Mouse (Mus musculus): ENCODE results near the gene Ano6. TPM values are rescaled to one million over a fixed set of nuclear protein-coding genes. Genes with fewer than 3 reads are reported as not detected.

The Ano6 gene
- polyA plus RNA-seq, 1 experiment from 2014 or later = 54.0 TPM

- 0 out of 2 replicates have a peak overlapping the region, but pooled peaks have one; percentile 39 for H3K27ac ChIP-seq
- H3K4me3 ChIP-seq (replicated peaks) = no peak overlapping the region
- H3K9ac ChIP-seq = no peak overlapping the region
- H3K9me3 ChIP-seq (replicated peaks) = peaks cover 3% of the 10 kb centered on the region; the same call in 1 of the 2 replicates
- peak; percentile 81 for ATAC-seq (replicated peaks; ENCODE audit: low FRiP score)
- WGBS = 31% methylated on average over 10 of the region's 10 CpGs
- no peaks in the 10 kb centered on the region; the same call in 1 of the 2 replicates for H3K27me3 ChIP-seq
- H3K36me3 ChIP-seq = no peaks in the 10 kb centered on the region
- no peak overlapping the region for H3K4me2 ChIP-seq
- H3K4me1 ChIP-seq = 0 out of 2 replicates have a peak, but pooled peaks cover 10% of the 10 kb centered on the region
These were observed 33.5 kb upstream of the Ano6 start for GRCm38 (mm10) chr15:95757169-95757568.

GRCm38 (mm10) chr15:95758069-95758468 lies 32.6 kb upstream of the Ano6 start:
- Histone ChIP-seq H3K4me1 (0 out of 2 replicates have a peak, but pooled peaks cover 5% of the 10 kb centered on the region), H3K4me3 (replicated peaks) (no peak overlapping the region), H3K27me3 (no peaks in the 10 kb centered on the region; the same call in 1 of the 2 replicates), H3K27ac (no peak overlapping the region), H3K36me3 (no peaks in the 10 kb centered on the region), H3K4me2 (no peak overlapping the region), H3K9me3 (replicated peaks) (peaks cover 3% of the 10 kb centered on the region; the same call in 1 of the 2 replicates), H3K9ac (no peak overlapping the region)
- 78% methylated on average over 5 of the region's 5 CpGs for WGBS
- ATAC-seq (replicated peaks; ENCODE audit: low FRiP score) = no peak

- Histone ChIP-seq H3K9me3 (replicated peaks) (no peaks in the 10 kb centered on the region), H3K9ac (no peak overlapping the region), H3K27me3 (no peaks in the 10 kb centered on the region; the same call in 1 of the 2 replicates), H3K36me3 (no peaks in the 10 kb centered on the region), H3K4me3 (replicated peaks) (no peak overlapping the region), H3K4me1 (0 out of 2 replicates have a peak, but pooled peaks cover 5% of the 10 kb centered on the region), H3K4me2 (no peak overlapping the region), H3K27ac (no peak overlapping the region)
- 85% methylated on average over 12 of the region's 12 CpGs for WGBS
- no peak for ATAC-seq (replicated peaks; ENCODE audit: low FRiP score)
These were observed 31.8 kb upstream of the Ano6 start for GRCm38 (mm10) chr15:95758696-95759434.

GRCm38 (mm10) chr15:95759857-95760256 lies 30.8 kb upstream of the Ano6 start:
- no peak for ATAC-seq (replicated peaks; ENCODE audit: low FRiP score)
- no peaks in the 10 kb centered on the region for H3K36me3 ChIP-seq
- no peaks in the 10 kb centered on the region; the same call in 1 of the 2 replicates for H3K27me3 ChIP-seq
- 58% methylated on average over 6 of the region's 6 CpGs for WGBS
- no peak overlapping the region for H3K4me2 ChIP-seq
- no peak overlapping the region for H3K4me3 ChIP-seq (replicated peaks)
- H3K4me1 ChIP-seq = 0 out of 2 replicates have a peak, but pooled peaks cover 5% of the 10 kb centered on the region
- H3K9me3 ChIP-seq (replicated peaks) = no peaks in the 10 kb centered on the region
- H3K27ac ChIP-seq = no peak overlapping the region
- no peak overlapping the region for H3K9ac ChIP-seq

- Histone ChIP-seq H3K27ac (no peak overlapping the region), H3K27me3 (no peaks in the 10 kb centered on the region; the same call in 1 of the 2 replicates), H3K36me3 (no peaks in the 10 kb centered on the region), H3K4me2 (no peak overlapping the region), H3K9me3 (replicated peaks) (no peaks in the 10 kb centered on the region), H3K9ac (no peak overlapping the region), H3K4me3 (replicated peaks) (no peak overlapping the region), H3K4me1 (0 out of 2 replicates have a peak, but pooled peaks cover 5% of the 10 kb centered on the region)
- 68% methylated on average over 7 of the region's 7 CpGs for WGBS
- ATAC-seq (replicated peaks; ENCODE audit: low FRiP score) = no peak
These were observed 29.2 kb upstream of the Ano6 start for GRCm38 (mm10) chr15:95761420-95761819.

GRCm38 (mm10) chr15:95762661-95763303 lies 27.9 kb upstream of the Ano6 start:
- Histone ChIP-seq H3K4me1 (no peaks in the 10 kb centered on the region), H3K4me3 (replicated peaks) (no peak overlapping the region), H3K9me3 (replicated peaks) (no peaks in the 10 kb centered on the region), H3K9ac (no peak overlapping the region), H3K27ac (no peak overlapping the region), H3K36me3 (no peaks in the 10 kb centered on the region), H3K4me2 (no peak overlapping the region), H3K27me3 (no peaks in the 10 kb centered on the region; the same call in 1 of the 2 replicates)
- ATAC-seq (replicated peaks; ENCODE audit: low FRiP score) = peak; percentile 73; the same call in 1 of the 2 replicates
- 36% methylated on average over 12 of the region's 12 CpGs for WGBS

- Histone ChIP-seq H3K4me1 (no peaks in the 10 kb centered on the region), H3K27ac (no peak overlapping the region), H3K9me3 (replicated peaks) (no peaks in the 10 kb centered on the region), H3K36me3 (no peaks in the 10 kb centered on the region), H3K27me3 (no peaks in the 10 kb centered on the region; the same call in 1 of the 2 replicates), H3K4me3 (replicated peaks) (no peak overlapping the region), H3K9ac (no peak overlapping the region), H3K4me2 (no peak overlapping the region)
- ATAC-seq (replicated peaks; ENCODE audit: low FRiP score) = no peak
- WGBS = 41% methylated on average over 6 of the region's 6 CpGs
These were observed 27.2 kb upstream of the Ano6 start for GRCm38 (mm10) chr15:95763464-95763863.

- Histone ChIP-seq H3K4me2 (no peak overlapping the region), H3K27me3 (no peaks in the 10 kb centered on the region; the same call in 1 of the 2 replicates), H3K9ac (no peak overlapping the region), H3K4me1 (no peaks in the 10 kb centered on the region), H3K9me3 (replicated peaks) (no peaks in the 10 kb centered on the region), H3K27ac (no peak overlapping the region), H3K4me3 (replicated peaks) (no peak overlapping the region), H3K36me3 (no peaks in the 10 kb centered on the region)
- 90% methylated on average over 8 of the region's 8 CpGs for WGBS
- no peak for ATAC-seq (replicated peaks; ENCODE audit: low FRiP score)
These were observed 25.4 kb upstream of the Ano6 start for GRCm38 (mm10) chr15:95765271-95765670.

GRCm38 (mm10) chr15:95765936-95766335 lies 24.7 kb upstream of the Ano6 start:
- ATAC-seq (replicated peaks; ENCODE audit: low FRiP score) = no peak

GRCm38 (mm10) chr15:95767825-95768224 lies 22.8 kb upstream of the Ano6 start:
- H3K27ac ChIP-seq = no peak overlapping the region
- H3K27me3 ChIP-seq = no peaks in the 10 kb centered on the region
- no peaks in the 10 kb centered on the region for H3K36me3 ChIP-seq
- no peak overlapping the region for H3K4me3 ChIP-seq (replicated peaks)
- H3K4me1 ChIP-seq = no peaks in the 10 kb centered on the region
- no peak overlapping the region for H3K9ac ChIP-seq
- WGBS = 66% methylated on average over 7 of the region's 7 CpGs
- no peak for ATAC-seq (replicated peaks; ENCODE audit: low FRiP score)
- no peaks in the 10 kb centered on the region for H3K9me3 ChIP-seq (replicated peaks)
- no peak overlapping the region for H3K4me2 ChIP-seq

More at GRCm38 (mm10) chr15:95765936-95766335, 24.7 kb upstream of the Ano6 start:
- H3K9ac ChIP-seq = no peak overlapping the region
- H3K4me3 ChIP-seq (replicated peaks) = no peak overlapping the region
- no peak overlapping the region for H3K27ac ChIP-seq
- WGBS = 93% methylated on average over 6 of the region's 6 CpGs
- H3K4me2 ChIP-seq = no peak overlapping the region
- H3K27me3 ChIP-seq = no peaks in the 10 kb centered on the region; the same call in 1 of the 2 replicates
- no peaks in the 10 kb centered on the region for H3K4me1 ChIP-seq
- H3K36me3 ChIP-seq = no peaks in the 10 kb centered on the region
- H3K9me3 ChIP-seq (replicated peaks) = no peaks in the 10 kb centered on the region

- no peaks in the 10 kb centered on the region for H3K36me3 ChIP-seq
- no peaks in the 10 kb centered on the region for H3K27me3 ChIP-seq
- no peaks in the 10 kb centered on the region for H3K4me1 ChIP-seq
- ATAC-seq (replicated peaks; ENCODE audit: low FRiP score) = no peak
- WGBS = 88% methylated on average over 5 of the region's 5 CpGs
- H3K9me3 ChIP-seq (replicated peaks) = no peaks in the 10 kb centered on the region
- H3K4me2 ChIP-seq = no peak overlapping the region
- H3K27ac ChIP-seq = no peak overlapping the region
- no peak overlapping the region for H3K4me3 ChIP-seq (replicated peaks)
- no peak overlapping the region for H3K9ac ChIP-seq
These were observed 21.9 kb upstream of the Ano6 start for GRCm38 (mm10) chr15:95768703-95769102.

GRCm38 (mm10) chr15:95769576-95769975 lies 21.1 kb upstream of the Ano6 start:
- Histone ChIP-seq H3K9ac (no peak overlapping the region), H3K27ac (no peak overlapping the region), H3K4me2 (no peak overlapping the region), H3K27me3 (no peaks in the 10 kb centered on the region), H3K4me3 (replicated peaks) (no peak overlapping the region), H3K36me3 (no peaks in the 10 kb centered on the region), H3K9me3 (replicated peaks) (no peaks in the 10 kb centered on the region), H3K4me1 (0 out of 2 replicates have a peak, but pooled peaks cover 2% of the 10 kb centered on the region)
- no peak for ATAC-seq (replicated peaks; ENCODE audit: low FRiP score)
- WGBS = 80% methylated on average over 4 of the region's 4 CpGs

Data from kidney, embryonic 15.5 days (tissue).